Mouse (Mus musculus) left cerebral cortex, postnatal 10 days (tissue): ENCODE results near the gene Aip. TPM values are rescaled to one million over a fixed set of nuclear protein-coding genes. Genes with fewer than 3 reads are reported as not detected.
"Not testable (repeated sequence)": the region's sequence is repeated elsewhere in the genome, so short reads cannot be mapped to it uniquely, and the experiment has no call there.

Experiments used
- DNase-seq, 2 experiments: peaks; one replicate each; pipeline ENCODE4 v3.0.0; 2021 to 2022; ENCODE audit warnings: low spot score in 2 of 2, mixed read lengths in 1 of 2; ENCODE audit errors: extremely low spot score in 1 of 2
- intact Hi-C: fragments of 180-260 bp; cut with DNase I; formaldehyde crosslinking; loops from one replicate; pipeline ENCODE4 v1.15.1; 2025
- total RNA-seq, 2 experiments: library from RNA; stranded (reverse); gene quantifications; 2 replicates each; pipeline ENCODE4 v1.2.3; 2021

Gene Aip
- total RNA-seq, 2 experiments from 2014 or later = 74.2 to 83.5 TPM

DNA sequence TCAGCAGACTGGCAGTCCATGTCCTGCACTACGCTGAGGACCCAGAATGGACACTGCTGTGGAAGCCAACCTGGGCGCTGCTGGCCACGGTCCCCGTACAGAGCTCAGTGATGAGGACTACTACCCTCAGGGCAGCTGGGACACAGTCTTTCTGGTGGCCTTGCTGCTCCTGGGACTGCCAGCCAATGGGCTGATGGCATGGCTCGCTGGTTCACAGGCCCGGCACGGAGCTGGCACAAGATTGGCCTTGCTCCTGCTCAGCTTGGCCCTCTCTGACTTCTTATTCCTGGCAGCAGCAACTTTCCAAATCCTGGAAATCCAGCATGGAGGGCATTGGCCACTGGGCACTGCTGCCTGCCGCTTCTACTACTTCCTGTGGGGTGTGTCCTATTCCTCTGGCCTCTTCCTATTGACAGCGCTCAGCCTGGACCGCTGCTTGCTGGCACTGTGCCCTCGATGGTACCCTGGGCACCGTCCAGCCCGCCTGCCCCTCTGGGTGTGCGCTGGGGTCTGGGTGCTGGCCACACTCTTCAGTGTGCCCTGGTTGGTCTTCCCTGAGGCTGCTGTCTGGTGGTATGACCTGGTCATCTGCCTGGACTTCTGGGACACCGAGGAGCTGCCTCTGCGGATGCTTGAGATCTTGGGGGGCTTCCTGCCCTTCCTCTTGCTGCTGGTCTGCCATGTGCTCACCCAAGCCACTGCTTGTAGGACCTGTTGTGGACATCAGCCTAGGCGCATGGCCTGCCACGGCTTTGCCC lies 16.9 kb upstream of the Aip start:
- DNase-seq = no peak
- intact Hi-C loops = no loop called here

DNA sequence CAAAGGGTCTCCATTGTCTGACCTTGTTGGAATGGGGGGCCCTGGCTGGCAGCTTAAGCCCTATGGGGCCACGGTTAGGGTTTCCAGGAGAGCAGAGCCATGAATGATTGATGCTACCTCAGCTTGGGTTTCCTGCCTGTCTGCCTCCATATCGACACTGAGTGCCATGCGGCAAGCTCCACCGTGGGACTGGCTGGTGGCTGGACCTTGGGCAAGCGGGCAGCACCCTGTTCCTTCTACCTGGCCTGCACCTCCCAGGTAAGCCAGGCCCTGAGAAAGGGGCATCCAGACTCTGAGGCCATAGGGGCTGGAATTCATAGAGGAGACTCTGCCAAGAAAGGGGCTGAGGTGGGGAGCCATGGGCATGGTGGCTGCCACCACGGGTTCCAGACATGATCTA lies 14.5 kb upstream of the Aip start:
- DNase-seq = no peak
- intact Hi-C loops = no loop called here

DNA sequence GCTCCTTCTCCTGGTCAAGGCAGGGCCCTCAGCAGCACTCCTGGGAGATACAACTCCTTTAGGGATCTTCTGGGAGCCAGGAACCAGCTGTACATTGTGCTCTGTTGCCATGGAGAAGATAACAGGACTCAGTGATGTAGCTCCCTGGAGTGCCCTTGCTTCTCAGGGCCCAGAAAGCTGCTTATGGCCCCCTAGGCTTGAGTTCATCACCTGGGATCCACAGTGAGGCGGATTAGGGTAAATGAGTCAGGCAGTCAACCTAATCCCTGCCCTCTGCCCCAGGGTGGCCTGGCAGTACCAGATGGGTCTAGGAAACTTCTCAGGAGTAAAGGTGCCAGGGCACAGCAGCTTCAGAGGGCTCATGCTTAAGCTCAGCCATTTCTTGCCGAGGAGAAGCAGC lies 13.8 kb upstream of the Aip start, which contains the start of gene Gpr152:
Gene Gpr152 (plus strand): TSS at position 342 of the 400 bp plus-strand sequence.
- DNase-seq = no peak
- intact Hi-C loops = no loop called here

DNA sequence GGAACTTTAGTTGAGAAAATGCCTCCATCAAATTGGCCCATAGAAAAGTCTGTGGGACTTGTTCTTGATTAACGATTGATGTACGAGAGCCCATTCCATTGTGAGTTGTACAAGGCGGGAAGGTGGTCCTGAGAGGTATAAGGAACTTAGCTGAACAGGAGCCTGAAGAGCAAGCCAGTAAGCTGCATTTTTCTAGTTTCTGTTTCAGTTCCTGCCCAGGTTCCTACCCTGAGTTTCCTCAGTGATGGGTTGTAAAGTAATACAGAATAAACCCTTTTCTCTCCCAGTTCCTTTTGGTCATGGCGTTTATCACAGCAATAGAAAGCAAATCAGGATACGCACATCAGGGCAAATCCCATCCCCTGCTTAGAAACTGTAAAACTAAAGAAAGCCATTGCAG lies 12.3 kb upstream of the Aip start:
- intact Hi-C loops = no loop called here
- no peak for DNase-seq

DNA sequence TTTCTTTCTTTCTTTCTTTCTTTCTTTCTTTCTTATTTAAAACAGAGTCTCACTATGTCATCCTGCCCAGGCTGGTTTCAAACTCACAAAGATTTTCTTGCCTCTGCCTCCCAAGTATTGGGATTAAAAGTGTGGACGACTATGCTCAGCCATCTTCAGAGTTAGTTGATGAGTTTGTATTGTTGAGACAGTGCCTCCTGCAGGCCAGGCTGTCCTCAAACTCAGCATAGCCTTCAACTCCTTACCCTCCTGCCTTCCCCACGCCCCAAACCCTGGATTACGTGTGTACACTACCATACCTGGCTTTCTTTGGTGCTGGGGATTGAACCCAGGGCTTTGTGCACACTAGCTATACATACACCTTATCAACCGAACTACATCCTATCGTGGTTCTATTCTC lies 10.8 kb upstream of the Aip start:
- intact Hi-C loops = no loop called here
- no peak for DNase-seq

DNA sequence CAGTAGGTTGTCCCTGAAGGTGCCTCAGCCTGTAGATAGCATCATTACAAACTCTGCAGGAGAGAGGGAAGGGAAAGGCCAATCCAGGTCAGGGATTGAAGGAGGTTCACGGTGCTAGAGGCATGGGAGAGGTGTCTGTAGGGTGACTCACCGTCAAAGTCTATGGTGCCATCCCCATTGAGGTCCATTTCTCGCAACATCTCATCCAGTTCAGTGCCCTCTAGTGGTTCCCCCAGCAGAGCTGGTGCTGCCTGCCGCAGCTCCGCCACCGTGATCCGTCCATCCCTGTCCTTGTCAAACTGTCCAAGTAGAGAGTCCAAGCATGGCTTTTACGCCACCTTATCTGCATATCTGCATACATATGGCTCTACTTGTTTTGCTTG lies 10.3 kb upstream of the Aip start:
- intact Hi-C loops = not testable (repeated sequence)
- peak in 1 of 2 experiments; percentile 12 for DNase-seq

DNA sequence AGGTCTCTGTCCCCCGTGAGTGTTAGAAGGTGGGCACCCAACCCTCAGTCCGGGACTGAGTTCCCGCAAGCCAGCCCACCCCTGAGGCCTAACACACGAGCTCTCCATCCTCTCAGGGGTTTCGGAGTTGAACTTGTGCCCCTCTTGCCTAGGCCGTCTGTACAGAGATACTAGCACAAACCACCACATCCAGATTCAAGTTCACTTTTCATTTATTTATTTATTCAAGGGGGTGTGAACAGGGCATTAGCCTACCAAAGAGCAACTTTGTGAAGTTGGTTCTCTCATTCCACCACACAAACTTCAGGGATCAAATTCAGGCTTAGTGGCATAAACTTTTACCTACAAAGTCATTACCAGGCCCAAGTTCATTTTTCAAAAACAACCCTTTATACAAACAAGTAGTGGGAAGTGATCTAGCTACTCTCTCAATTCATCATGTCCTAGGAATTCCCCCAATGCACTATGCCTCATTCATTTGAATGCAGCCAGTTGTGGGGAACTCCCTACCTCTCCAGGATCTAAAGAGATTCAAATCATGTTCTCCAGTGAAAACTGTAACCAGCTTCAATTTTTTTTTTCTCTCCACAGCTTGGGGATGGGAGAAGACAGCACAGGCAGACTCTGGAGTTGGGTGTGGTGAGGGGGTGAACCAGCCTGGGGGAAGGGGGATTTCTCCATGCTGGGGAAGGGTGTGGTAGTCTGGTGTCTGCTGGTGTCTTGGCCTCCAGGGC lies 9.7 kb upstream of the Aip start:
- DNase-seq = peak in 1 of 2 experiments; percentile 15
- intact Hi-C loops = not testable (repeated sequence)

DNA sequence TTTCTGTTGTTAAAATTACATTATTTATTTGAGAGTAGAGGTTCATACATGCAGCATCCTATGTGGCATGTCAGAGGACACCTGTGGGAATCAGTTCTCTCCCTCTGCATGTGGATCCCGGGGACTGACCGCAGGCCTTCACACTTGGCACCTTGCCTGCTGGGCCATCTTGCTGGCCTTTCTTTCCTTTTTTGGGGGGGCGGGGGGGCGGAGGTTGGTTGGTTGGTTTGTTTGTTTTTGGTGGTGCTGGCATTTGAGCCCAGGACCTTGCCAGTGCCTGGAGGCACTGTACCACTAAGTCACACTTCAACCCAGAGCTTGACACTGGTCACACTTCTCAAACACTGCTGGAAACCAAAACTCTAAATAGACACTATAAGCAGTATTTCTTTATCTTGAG lies 8.7 kb upstream of the Aip start:
- intact Hi-C loops = no loop called here
- DNase-seq = peak in 1 of 2 experiments; percentile 32

DNA sequence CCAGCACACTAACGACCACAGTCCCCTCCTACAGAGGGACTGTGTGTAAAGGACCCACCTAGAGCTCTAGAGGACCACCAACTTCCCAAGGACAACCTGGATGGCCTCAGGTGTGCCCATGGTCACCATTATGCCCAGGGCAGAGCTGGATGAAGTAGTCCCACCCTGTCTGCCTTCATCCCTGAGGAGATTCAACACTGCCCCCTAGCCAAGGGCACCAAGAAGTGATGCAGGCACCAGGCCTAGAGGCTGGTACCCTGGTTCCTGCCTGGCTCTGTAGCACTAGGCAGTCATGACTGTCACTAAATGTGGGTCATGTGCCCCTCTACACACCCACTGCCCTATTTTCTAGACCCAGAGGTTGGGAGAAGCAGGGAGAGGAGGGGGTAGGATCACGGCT lies 6.1 kb upstream of the Aip start:
- intact Hi-C loops = no loop called here
- DNase-seq = no peak

DNA sequence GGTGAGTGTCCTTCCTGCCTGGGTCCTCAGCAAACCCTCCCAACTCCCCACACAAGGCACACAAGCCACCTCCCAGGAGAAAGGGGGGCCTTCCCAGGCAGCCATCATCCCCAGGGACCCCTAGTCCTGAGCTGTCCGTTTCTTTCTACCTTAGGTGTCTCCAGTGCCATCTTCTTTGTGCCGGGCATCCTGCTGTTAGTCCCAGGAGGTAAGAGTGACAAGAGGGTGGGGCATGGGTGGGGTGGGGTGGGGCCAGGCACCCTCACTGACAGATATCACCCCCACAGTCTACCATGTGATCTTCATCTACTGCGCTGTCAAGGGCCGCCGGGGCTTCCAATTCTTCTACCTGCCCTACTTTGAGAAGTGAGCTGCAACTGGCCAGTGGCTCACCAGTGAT lies 5.4 kb upstream of the Aip start:
- no peak for DNase-seq
- intact Hi-C loops = no loop called here

DNA sequence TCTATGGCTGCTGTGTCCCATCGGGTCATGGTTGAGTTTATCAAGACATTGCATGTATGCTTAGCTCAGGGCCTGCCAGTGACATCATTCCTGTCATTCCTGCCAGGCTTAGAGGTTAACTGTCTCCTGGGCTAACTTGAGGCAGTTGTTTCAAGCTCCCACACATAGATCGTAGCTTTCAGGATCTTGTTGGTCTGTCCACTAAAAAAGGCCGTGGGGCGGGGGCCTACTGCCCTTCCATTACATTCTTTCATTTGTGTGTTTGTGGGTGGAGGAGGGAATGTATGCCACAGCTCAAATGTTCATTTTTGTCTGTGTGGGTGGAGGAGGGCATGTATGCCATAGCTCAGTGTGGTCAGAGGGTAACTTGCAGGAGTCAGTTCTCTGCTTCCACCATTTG lies 4.4 kb upstream of the Aip start:
- intact Hi-C loops = no loop called here
- DNase-seq = no peak

DNA sequence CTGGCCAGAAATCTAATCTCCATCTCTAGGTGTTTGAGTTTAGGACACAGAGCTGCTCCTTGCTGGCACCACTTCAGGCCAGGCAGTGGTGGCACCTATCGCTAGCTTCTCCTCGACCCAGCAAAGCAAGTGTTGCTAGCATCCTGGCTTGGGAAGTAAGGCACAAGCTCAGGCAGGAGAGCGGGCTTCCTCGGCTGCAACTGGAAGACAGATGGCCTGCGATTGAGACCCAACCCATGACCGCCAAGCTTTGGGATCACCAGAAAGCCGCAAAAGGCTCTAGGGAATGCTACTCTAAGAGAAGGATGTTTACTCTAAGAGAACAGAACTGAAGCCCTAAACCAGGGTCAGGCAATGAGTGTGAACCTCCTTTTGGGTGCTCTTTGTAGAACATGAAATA lies 3.8 kb upstream of the Aip start:
- intact Hi-C loops = loop anchor here (5.0 kb wide), 1 partner anchor 73 kb away; the partner anchor contains the start of gene Rad9a
- no peak for DNase-seq

DNA sequence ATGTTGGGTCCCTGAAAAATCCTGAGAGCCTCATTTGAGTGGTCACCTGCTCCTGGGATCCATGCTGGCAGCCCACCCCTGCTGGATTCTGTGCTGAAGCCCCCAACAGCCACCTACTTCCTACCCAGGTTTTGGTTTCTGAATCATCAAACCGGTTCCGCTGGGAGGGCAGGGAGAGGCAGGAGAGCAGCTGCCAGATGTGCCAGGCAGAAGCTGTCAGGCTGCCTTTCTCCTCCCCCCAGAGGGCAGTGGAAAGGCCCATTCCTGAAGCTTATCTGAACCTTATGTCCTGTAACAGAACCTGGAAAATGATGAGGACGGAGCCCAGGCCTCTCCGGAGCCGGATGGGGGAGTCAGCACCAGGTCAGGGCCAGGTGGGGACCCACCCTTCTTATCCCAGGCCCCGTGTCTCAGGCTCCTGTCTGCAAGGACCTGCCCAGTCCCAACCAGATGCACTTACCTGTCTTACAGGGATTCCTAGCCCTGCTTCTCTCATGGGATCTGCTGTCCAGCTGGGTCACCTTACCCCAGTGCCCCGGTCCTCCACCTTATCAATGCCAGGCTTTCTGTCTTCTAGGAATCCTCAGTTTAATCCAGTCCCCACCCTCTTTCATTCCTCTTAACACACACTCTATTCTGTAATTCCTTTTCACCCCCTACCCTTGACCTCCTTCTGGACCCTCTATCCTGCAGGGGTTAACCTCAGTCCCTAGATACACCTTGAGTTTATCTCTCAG lies 1.3 kb upstream of the Aip start:
- intact Hi-C loops = loop anchor here (5.0 kb wide), 1 partner anchor 75 kb away; the partner anchor contains the start of gene Rad9a
- no peak for DNase-seq

DNA sequence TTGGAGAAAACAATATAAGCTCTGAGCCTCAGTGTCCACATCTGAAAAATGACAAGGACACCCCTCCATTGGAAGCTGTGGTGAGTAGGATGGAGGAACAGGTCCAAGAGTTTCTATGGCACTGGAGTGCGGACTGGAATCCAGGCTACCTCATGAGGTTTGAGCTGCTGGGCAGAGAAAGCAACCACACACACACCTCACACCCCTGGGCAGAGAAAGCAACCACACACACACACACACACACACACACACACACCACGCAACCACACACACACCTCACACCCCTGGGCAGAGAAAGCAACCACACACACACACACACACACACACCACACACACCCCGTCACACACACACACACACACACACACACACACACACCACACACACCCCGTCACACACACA lies 390 bp downstream of the Aip start:
- not testable (repeated sequence) for DNase-seq
- intact Hi-C loops = loop anchor here (5.0 kb wide), 1 partner anchor 77 kb away; the partner anchor contains the start of gene Rad9a

DNA sequence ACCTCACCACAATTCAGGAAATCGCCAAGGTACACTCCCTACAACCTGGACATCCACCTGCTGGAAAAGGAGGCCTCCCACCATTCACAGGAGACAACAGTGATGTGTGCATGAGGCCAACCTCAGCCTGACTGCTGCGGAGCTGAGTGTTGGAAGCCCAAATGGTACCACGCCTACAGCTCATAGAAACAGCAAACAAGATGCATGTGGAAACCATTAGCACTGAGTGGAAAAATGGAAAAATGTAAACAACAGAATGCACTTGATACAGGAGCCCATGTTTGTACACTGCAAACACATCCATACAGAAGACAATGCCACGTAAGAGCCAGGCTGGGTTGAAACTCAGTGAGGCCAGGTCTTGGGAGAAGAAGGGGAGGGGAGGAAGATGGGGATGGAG lies 1.2 kb downstream of the Aip start:
- intact Hi-C loops = no loop called here

DNA sequence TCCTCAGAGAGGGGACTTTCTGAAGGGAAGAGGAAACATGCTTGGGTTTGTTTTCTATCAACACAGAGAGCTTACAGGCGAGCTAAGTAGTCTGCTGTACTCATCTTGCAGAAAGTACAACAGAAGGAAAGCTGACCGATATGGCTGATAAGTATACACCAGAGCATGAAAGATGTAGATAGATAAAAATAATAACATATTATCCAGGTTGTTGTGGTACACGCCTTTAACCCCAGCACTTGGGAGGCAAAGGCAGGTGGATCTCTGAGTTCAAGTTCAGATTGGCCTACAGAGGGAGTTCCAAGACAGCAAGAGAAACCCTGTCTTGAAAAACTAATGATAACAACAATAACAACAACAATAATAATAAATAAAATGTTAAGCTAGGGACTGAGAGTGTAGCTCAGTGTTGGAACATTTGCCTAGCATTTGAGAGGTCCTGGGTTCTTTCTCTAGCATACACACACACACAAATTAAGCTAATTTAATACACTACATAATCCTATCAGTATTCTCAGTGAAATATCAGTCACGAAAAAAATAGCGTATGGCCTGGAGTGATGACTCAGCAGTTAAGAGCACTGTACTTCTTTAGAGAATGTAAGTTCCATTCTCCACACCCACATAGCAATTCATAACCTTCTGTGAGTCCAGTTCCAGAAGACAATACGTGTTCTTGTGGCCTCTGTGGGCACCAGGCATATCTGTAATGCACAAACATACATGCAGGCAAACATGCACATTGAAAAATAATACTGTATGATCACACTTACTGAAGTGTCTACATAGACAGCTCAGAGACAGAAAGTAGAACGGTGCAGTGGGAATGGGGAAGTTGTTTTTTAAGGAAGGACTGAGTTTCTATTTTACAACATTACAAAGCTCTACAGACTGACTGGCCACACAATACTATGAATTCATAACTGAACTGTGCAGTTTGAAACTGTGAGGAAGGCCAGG lies 3.0 kb downstream of the Aip start:
- intact Hi-C loops = no loop called here
- no peak for DNase-seq

More for the DNA sequence above, 1.2 kb downstream of the Aip start:
- DNase-seq = no peak

DNA sequence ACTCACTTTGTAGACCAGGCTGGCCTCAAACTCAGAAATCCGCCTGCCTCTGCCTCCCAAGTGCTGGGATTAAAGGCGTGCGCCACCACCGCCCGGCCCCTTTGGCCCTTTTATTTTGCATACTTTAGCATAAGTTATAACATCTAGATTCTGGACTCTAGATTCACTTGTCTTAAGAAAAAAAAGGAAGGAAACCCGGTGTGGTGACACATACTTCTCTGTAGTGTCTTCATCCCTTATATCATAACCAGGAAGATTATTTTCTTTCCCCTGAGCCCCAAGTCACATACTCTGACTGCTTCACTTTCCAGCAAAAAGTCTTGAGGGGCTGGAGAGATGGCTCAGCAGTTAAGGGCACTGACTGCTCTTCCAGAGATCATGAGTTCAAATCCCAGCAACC lies 3.8 kb downstream of the Aip start:
- intact Hi-C loops, DNase-seq: not testable (repeated sequence)

DNA sequence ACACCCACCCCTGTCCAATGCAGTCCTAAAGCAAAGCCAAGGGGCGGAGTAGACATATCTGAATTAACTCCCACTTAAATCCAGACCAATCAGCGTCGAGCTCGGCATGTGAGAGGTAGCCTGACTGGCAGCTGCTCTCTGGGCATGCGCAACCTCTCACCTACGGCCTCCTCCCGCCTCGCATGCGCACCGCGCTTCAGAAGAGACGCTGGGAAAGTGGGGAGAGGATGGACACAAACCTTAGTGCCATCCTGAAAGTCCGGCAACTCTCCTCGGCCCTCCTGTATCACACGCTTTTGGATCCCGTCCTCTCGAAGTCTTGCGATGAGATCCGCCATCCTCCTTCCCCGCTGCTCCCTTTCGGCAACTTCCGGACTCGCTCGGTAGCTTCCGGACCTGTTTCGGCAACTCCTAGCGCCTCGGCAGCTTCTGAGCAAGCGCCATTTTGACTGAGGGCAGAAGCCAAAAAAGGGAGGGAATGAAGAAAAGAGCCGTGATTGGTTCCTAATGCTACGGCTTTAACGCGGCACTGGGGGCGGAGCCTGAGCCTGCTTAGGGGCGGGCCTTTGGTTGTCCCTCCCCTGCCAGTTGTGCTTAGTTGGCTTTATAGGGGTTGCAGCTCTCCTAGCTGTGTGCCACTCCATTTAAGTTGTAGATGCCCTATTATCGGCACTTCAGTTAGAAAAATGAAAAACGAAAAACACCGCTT lies 4.4 kb downstream of the Aip start:
- DNase-seq = peak; percentile 98
- intact Hi-C loops = no loop called here
